Mouse (Mus musculus) testis, postnatal 10 days (tissue): Measurements from ENCODE around the gene Fbln7.
A peak's percentile ranks its signal among the peaks of the same experiment; 100 is the strongest.

Source experiments
- DNase-seq: peaks from one replicate; pipeline ENCODE4 v3.0.0; 2021; ENCODE audit warnings: low spot score

Gene Fbln7

GRCm38 (mm10) chr2:128862636-128863035 is at the start of gene Fbln7:
Gene Fbln7, plus strand, starts transcription at chr2:128862981.
- no peak for DNase-seq

GRCm38 (mm10) chr2:128816311-128816710 is 46.5 kb upstream of the Fbln7 start:
- DNase-seq = no peak

- DNase-seq = no peak
Observed at GRCm38 (mm10) chr2:128816916-128817315, 45.9 kb upstream of the Fbln7 start.

GRCm38 (mm10) chr2:128817387-128817785 is 45.4 kb upstream of the Fbln7 start:
- peak; percentile 61 for DNase-seq

- DNase-seq = peak; percentile 100
Observed at GRCm38 (mm10) chr2:128817786-128818681, 44.7 kb upstream of the Fbln7 start, which contains the start of gene Tmem87b. Gene Tmem87b, plus strand, starts transcription at chr2:128818118.

- no peak for DNase-seq
Observed at GRCm38 (mm10) chr2:128818956-128819643, 43.7 kb upstream of the Fbln7 start.

GRCm38 (mm10) chr2:128820631-128821030 is 42.1 kb upstream of the Fbln7 start:
- no peak for DNase-seq

- no peak for DNase-seq
Observed at GRCm38 (mm10) chr2:128823893-128824292, 38.9 kb upstream of the Fbln7 start.

GRCm38 (mm10) chr2:128827787-128828186 is 35.0 kb upstream of the Fbln7 start:
- no peak for DNase-seq

- DNase-seq = no peak
Observed at GRCm38 (mm10) chr2:128832611-128833010, 30.2 kb upstream of the Fbln7 start.

GRCm38 (mm10) chr2:128833035-128833434 is 29.7 kb upstream of the Fbln7 start:
- DNase-seq = no peak

- DNase-seq = no peak
Observed at GRCm38 (mm10) chr2:128833435-128833834, 29.3 kb upstream of the Fbln7 start.

- DNase-seq = no peak
Observed at GRCm38 (mm10) chr2:128837531-128837930, 25.2 kb upstream of the Fbln7 start.

- no peak for DNase-seq
Observed at GRCm38 (mm10) chr2:128838611-128839010, 24.2 kb upstream of the Fbln7 start.

GRCm38 (mm10) chr2:128839501-128839900 is 23.3 kb upstream of the Fbln7 start:
- DNase-seq = no peak

GRCm38 (mm10) chr2:128842437-128842836 is 20.3 kb upstream of the Fbln7 start:
- DNase-seq = no peak

GRCm38 (mm10) chr2:128850036-128850435 is 12.7 kb upstream of the Fbln7 start:
- DNase-seq = no peak

- no peak for DNase-seq
Observed at GRCm38 (mm10) chr2:128856673-128857072, 6.1 kb upstream of the Fbln7 start.

GRCm38 (mm10) chr2:128858962-128859361 is 3.8 kb upstream of the Fbln7 start:
- DNase-seq = no peak

- no peak for DNase-seq
Observed at GRCm38 (mm10) chr2:128859861-128860260, 2.9 kb upstream of the Fbln7 start.

- peak; percentile 58 for DNase-seq
Observed at GRCm38 (mm10) chr2:128863777-128864331, 1.1 kb downstream of the Fbln7 start.

GRCm38 (mm10) chr2:128865061-128865460 is 2.3 kb downstream of the Fbln7 start:
- DNase-seq = no peak

GRCm38 (mm10) chr2:128871656-128872055 is 8.9 kb downstream of the Fbln7 start:
- no peak for DNase-seq
